Mouse (Mus musculus) lung, adult 18-20 months (tissue): Measurements from ENCODE around the gene Hfm1.

ENCODE experiments used
- DNase-seq, 2 experiments: peaks; one replicate each; pipeline ENCODE4 v3.0.0; 2022; ENCODE audit warnings: mixed read lengths in 2 of 2

The Hfm1 gene

DNA sequence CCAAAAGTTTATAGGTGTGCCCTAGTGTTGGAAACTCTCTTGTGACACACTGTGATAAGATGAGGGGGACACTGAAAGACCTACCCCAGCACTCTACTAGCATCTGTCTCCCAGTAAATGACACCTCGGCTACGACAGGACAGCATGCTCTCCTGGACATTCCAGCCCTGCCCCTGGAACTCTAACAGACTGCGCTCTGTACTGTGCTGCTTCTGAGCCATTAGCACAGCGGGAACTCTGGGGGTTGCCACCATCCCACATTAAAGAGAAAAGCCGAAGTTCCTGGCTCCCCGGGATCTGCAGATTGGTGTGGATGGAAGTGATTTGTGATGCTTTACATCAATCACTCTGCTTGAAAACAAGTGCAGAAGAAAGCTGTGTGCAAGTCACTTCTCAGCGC lies 93.1 kb downstream of the Hfm1 start:
- no peak for DNase-seq

DNA sequence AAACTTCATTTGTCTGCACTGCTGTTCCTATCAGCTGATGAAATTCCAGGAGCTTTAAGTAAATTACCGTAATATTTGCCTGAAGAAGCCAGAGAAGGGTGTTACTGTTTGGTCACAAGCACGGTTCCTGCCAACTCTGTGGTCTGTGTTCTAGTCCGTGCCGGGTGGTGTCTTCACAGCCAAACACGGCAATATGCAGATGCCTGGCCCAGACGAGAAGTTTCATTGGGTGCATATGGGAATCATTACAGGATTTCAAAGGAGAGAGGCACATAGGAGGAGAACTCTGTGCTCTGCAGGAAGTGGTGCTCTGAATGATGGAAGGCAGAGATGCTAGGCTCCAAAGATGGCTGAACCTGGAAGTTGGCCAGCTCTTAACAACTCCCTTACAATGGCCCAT lies 94.7 kb downstream of the Hfm1 start:
- DNase-seq = no peak

DNA sequence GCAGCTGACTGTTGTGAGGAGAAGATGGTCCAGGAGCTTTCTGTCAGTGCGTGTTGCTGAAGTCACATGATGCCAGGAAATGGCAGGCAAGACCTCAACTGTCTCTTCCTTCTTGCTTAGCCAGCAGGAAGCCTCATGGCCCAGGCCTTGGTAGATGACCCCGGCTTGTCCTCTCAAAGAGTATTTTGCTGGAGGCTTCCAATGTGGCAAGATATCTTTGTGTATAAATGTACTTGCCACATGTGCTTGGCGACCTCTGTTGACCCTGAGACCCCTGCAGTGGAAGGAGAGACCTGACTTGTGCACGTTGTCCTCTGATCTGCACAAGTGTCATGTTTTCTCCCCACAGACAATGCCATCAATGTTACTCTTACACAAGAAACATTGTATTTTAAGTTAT lies 95.3 kb downstream of the Hfm1 start:
- DNase-seq = no peak

DNA sequence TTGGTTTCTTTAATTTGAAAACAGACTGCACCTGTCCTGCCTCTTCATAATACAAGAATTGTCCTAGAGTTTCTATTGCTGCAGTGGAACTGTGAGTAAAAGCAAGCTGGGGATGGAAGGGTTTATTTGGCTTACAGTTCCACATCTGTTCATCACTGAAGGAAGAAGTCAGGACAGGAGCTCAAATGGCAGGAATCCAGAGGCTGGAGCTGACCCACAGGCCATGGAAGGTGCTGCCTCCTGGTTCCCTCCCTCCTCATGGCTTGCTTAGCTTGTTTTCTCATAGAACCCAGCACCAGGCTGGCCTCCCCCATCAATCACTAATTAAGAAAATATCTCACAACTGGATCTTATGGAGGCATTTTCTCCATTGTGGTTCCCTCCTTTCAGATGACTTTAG lies 99.4 kb downstream of the Hfm1 start:
- no peak for DNase-seq

DNA sequence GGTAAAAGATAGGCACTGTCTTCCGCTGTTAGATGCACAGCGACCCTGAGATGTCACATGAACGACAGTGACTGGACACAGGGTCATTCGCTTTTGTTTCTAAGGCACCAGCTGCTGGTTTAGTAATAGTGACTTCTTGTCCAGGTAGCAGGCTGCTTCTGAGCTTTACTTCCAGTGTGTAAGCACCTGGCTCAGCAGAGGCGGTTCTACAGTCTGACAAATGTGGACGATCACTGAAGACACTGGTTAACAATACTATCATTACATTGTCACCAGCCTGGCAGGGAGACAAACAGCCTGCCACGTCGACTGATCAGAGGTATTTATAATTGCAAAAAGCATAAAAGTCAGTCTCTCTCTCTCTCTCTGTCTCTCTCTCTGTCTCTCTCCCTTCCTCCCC lies 100.1 kb downstream of the Hfm1 start:
- DNase-seq = no peak

DNA sequence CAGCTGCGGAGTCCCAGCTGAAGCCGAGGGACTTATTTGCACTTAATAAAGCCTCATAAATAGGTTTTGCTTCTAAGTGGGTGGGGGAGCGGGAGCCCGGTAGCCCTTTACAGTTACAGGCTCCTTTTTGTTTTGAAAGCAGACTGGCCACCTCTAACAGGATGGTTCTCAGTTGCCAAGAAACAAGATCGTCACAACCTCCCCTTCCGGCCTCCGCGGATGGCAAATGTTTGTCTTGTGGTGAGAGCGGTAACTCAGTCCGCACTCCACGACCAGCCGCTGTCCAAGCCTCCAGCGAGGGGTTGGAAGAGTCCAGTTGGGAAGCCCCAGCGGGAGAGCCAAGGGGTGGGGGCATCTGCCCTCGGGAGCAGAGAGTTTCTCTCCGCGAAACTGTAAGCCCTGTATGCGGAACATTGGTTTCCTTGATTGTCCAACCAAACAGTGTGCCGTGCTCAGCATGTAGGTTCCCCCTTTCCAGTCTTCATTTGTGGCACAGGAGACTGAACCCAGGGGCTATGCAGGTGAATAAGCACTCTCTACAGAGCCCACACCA lies 100.7 kb downstream of the Hfm1 start:
- peak in 1 of 2 experiments; percentile 12 for DNase-seq

DNA sequence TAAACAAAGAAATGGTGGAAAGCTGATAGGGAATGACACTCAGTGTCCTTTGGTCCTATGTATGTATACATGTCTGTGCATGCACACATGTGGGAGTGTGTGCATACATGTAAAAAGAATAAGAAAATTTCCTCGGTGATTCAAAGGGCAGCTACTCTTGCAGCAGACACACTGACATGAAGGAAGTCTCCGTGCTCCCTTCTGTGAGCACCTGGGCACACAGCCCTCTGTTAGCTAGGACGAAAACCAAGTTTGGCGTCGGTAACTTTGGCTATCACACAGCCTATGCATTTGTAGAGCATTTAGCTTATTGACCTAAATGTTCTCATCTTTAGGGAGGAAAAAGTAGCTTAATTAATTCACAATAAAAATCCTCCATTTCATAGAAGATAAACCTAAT lies 101.4 kb downstream of the Hfm1 start:
- DNase-seq = no peak

DNA sequence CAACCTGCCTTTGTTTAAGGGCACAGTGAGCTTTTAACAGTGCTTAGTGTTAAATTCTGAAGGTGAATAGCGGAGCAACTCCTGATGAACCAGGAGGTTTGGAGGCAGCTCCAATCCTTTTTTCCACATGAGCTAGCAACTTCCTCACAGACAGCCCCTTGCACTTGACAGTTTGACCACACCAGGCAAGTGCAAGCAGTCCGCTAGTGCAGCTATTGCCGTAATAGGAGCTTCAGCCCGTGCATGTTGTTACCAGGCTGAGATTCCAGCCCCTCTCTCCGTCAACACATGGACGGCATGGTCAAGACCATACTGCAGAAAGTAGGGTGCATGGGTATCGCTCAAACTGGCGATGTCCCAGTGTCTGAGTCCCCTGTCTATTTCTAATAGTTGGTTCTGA lies 106.5 kb downstream of the Hfm1 start:
- no peak for DNase-seq

DNA sequence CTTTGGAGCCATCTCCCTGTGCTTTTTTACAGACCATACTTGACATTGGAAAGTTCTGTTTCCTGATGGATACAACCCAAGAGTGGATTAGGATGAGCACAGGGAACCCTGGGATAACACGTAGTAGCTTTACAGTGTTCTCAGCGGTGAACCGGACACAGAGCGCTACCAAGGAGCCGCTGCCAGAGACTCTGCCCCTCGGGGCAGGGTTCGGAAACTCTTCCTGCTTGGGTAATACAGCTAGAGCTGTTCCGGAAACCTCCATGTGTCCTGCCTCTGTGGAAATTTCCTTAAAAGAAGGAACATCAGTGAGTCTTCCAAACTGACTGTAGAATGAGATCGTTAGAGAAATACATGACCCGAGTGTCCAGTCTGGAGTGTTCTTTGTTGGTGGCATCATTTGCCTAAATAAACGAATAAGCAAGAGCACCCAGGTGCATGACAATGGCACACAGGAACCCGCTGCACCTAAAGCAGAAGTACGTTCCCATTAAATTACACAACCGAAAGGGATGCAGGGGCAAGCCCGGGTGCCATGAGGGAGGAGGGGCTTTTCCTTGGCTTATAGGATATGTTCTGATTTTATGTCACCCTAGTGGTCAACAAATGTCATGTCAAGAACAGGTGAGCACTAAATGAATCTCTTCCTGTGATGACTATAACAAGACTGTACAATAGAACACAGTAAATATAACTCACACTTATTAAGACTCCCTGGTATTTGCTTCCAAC lies 110.0 kb downstream of the Hfm1 start:
- DNase-seq = no peak

DNA sequence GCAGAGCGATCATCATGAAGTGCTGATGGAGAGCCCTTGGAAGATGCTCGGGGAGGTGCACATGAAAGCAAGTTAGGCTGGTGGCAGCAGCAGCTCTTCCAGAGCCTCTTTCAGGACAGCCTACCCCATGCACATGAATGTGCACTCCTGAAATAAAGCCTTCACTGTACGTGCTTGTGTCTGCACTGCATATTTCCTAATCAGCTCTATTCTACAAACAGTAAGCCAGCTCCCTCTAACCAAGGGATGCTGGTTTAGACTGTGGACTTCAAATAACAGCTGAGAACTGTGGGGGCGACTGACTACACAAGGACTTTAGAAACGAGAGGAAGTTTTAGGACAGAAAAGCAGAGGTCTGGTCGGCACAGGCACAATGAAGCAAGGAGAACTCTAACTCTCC lies 111.5 kb downstream of the Hfm1 start:
- DNase-seq = no peak

DNA sequence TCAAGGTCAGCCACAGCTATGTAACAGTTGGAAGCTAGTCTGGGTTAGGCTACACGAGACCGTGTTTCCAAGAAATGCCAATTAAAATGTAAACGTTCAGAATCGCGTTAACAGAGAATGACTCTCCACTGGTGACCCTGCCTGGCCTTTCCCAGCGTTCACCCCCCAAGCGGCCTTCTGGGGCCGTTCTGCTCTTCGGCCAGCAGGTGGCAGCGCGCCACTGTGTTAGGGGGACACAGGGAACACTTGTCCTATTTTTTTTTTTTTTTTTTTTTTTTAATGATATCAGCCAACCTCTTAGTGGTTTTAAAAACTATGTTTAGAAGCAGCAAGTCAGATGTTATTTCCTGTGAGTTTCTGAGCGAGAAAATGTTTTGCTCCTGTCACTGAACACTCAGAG lies 123.0 kb downstream of the Hfm1 start:
- peak; percentile 43 to 60 for DNase-seq

DNA sequence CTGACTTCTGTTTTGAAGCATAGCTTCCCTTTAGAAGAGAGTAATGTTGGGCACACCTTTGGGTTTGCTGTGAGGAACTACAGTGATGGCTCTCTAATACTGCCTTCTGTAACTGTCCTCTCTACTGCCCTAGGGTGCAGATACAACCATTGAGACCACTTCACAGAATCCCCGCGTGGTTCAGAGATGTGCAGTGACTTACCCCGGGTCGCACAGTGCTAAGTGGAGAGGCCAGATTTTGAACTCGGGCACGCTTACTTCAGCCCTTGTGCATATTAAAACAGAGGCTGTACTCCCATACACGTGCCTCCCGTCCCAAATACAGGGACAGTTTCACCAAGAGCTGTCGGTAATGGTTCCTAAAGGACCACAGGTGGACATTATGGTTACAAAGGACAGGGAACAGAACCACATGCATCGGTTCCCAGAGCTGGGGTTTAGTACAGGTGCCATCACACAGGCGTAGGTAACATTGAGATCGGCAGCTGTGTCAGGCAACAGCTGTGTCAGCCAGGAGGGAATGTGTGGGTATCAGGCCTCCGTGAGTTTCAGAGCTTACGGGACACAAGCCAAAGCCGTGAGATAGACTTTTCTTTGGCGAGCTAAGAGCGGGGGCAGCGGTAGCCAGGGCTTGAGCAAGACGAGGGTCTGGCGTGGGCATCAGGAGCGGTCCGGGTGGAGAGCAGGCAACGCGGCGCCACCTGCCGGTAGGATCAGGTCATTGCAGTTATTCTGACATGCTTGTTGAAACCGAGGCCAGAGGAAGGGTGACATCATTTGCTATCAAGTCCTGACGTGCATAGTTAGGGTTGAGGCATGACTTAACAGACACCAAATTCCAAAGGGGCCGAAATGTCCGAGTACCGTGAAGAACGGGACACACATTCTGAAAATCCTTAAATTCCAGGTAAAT lies 124.0 kb downstream of the Hfm1 start:
- DNase-seq = peak; percentile 74 to 81

DNA sequence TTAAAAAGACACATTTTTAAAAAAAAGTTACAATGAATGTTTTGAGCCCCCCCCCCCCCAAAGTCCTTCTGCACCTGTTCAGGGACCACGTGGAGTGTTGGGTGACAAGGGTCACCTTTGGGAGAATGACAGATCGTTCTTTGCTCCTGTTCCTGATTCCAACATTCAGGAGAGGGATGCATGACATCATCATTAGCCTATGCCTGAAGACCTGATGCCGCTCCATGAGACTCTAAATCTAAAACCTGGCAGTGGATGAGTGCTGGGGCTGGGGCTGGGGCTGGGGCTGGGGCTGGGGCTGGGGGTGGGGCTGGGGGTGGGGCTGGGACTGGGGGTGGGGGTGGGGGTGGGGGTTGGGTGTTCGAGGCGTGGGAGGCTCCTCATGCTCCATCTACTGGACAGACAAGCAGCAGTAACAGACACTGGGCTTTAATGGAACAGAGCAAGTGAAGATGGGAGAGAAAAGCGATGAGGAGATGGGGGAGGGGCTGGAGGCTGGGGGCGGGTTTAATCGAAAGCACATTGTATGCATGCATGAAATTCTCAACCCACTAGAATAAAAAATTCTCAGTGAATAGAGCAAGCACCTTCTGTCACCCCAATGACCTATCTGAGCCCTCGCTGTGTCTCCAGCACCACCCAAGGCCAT lies 124.8 kb downstream of the Hfm1 start:
- no peak for DNase-seq

DNA sequence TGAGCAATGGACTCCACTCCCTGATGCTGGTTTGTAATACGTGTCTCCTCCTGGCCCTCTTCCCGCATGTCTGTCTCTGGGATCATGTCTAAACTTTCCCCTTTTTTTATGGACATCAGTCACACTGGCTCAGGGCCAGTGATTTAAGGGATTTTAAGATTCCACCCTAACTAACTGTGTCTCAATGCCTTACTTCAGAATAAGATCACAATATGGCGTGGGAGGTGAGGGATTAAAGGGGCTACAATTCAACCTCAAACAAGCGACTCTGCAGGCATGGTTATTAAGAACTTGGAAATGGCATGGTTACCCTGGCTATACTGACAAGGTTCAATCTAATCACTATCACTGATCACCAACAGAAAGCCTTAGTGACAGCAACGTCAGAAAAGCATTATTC lies 128.2 kb downstream of the Hfm1 start:
- DNase-seq = no peak

DNA sequence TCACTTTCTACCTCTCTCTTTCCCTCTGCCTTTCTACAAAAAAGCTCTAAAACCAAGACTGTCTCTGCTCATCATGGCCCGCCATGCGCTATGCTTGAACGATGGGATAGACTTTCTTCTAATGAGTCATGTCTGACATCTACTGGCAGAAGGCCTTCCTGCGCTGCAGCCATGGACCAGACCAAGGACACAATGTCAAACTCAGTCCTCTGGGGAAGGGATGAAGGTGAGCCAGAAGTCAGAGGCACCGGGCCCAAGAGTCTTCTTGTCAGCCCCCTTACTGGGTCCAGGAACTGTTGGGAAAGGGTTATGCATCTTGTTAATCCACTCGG lies 134.9 kb downstream of the Hfm1 start:
- DNase-seq = no peak

DNA sequence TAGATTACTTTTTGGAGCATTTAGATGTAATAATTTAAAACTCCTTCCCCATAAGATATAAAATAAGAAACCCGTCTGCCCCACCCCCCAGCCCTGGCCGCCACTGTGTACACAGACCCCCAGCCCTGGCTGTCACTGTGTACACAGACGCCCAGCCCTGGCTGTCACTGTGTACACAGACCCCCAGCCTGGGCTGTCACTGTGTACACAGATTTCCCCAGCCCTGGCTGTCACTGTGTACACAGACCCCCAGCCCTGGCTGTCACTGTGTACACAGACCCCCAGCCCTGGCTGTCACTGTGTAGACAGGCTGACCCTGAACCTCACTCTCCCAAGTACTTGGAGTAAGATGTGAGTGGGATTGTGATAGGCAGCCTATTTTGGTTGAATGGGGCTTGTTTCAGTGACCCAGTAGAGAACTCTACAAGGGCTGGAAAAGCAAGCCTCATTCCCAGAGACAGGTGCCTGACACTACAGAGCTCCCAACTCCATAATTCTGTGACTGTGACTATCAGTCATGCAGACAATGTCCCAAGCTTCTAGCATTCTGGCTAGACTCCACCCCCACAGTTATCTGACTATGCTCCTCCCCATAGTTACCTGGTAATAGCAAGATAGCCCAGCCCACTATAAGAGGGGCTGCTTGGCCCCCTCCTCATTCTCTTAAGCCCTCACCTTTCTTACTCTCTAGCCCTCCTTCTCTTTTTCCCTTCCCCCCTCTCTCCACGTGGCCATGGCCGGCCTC lies 135.5 kb downstream of the Hfm1 start:
- DNase-seq = no peak
